Mouse (Mus musculus) lung, adult 10 weeks (tissue): ENCODE measurements around the gene Sult1a1. TPM values are rescaled to one million over a fixed set of nuclear protein-coding genes. Genes with fewer than 3 reads are reported as not detected.

Experiments
- polyA plus RNA-seq: library from polyadenylated mRNA; stranded (reverse); fragments of 350-450 nt; fragmentation: Illumina TruSeq; extraction: RNeasy Lipid Tissue Mini Kit (QIAGEN cat#74804); gene quantifications from one replicate; pipeline ENCODE4 v1.2.3, GENCODE M21; 2014; ENCODE audit warnings: low read depth, low replicate concordance; ENCODE audit not compliant: insufficient read depth

Sult1a1 gene
- 90.2 TPM for polyA plus RNA-seq

DNA sequence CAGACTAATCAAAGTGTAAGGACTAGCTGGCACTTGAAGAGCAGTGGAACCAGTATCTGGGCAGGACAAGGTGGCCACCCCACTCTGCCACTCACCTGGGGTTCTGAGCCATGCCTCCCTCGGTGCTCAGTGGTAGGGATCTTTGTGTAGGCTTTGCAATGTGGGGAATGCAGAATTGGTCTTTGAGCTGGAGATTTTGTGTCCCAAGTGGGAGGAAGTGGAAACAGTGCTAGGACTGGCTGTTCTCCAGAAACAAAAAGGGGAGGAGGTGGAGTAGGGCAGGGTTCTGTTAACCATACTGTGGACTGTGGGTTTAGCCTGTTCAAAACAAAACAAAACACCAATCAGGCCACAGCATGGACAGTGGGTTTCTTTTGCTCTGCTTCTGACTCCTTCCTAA lies at the start of gene Sult1a1:
Gene Sult1a1, minus strand, starts transcription at position 226 of the 400 bp plus-strand sequence.

DNA sequence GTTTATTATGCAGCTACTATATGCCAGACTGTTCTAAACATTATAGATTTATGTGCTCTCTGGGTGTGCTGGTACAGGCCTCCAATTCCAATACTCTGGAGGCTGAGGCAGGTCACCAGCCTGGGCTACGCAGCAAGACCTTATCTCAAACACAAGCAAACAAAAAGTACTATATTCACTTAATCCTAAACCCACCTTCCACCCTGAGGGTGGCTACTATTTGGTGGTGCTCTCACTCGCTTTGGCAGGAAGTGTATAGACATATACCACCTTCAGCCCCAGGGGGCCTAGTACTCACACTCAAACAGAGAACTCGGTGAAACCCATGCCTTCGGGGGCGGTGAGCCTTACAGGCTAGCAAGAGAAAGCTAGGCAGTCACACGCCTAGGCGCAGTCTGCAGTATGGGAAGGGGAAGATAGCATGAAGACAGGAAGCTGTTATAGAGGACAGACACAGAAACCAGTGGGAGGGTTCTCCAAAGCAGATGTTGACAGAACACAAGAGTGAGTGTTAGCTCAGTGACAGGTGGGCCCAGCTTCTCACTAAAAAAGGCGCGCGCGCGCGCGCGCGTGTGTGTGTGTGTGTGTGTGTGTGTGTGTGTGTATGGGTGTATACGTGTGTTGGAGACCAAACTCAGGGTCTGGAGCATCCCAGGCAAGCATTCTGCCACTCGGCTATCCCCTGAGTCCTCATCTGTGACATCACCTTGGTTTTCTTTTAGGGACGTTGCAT lies 31.4 kb upstream of the Sult1a1 start, which contains the start of gene Coro1a:
Gene Coro1a, minus strand, starts transcription at position 346 of the 733 bp plus-strand sequence.

DNA sequence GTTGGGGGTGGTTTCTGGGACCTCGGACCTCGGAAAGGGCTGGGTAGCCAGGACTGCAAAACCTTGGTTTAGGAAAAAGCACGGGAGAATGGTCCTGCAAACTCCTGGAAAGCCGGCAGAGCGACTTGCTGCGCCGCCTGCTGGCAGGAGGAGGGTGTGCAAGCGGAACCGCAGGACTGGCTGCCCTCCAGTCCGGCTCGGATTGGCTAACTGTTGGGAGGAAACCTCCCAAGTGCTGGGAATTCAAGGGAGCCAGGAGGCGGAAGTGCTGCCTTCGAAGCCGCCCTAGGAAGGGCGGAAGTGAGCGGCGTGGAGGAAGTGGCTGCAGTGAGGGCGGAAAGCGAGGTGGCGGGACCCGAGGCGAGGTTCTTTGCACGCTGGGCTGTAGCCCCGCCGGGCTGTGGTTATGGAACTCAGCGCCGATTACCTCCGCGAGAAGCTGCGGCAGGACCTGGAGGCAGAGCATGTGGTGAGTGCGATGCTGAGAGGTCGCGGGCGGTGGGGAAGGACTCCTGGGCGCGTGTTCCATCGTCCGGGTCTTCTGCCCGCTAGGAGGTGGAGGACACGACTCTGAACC lies 19.5 kb upstream of the Sult1a1 start, which contains the start of gene Slx1b:
Gene Slx1b, minus strand, starts transcription at position 154 of the 577 bp plus-strand sequence.

DNA sequence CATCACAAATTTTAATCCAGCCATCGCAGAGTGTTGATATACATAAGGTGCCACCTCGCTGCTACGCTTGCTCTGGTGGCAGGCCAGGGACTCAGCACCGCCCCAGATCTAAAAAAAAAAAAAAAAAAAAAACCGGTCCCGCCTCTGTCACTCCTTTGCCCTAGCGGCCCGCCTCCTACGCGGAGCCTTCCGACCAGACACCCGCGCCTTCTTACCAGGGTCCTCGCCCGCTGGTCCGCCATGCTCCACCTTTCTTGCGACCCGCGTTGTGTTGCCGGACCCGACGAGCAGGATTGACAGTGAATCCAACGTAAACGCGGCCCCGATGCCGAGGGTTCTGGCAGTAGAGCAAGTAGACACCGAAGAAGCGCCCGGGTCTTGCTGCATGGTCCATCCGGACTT lies 19.0 kb upstream of the Sult1a1 start, which contains the start of gene Bola2:
Gene Bola2, plus strand, starts transcription at position 192 of the 402 bp plus-strand sequence.

DNA sequence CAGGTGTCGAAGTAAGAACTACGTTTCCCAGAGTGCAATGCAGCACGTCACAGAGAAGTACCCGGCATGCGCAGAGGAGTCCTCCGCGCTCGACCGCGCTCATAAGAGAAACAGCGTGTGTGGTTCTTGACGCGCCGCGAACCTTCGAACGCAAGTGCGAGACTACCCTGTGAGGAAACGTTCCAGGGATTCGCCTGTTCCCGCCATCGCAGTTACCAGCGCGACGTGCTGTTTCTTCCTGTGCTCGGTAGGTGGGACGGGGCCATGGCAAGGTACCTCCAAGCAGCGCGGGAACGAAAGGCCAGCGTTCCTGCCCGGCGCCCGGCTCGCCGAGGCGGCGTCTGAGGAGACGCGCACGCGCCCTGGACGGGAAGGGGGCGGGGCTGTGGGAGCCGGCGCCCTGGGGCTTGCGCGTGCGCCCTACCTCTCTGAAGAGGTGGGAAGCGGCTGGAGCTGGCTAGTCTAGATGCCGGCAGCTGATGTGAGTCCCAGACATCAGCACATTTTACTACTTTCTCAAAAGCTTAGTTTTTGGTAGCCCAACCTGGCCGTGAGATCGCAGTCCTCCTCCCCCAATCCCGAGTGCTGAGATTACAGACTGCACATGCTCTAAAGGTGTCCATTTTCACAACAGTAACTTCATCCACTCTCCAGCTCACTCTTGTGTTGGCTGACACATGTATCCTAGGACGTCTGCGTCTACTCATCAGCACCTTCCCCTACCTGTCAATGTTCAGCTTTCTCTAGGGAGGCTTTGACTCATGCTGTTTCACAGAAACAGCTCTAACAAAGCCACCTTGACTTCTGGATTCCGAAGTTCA lies 26.8 kb downstream of the Sult1a1 start, which contains the start of gene Sgf29:
Gene Sgf29, plus strand, starts transcription at position 79 of the 821 bp plus-strand sequence.

DNA sequence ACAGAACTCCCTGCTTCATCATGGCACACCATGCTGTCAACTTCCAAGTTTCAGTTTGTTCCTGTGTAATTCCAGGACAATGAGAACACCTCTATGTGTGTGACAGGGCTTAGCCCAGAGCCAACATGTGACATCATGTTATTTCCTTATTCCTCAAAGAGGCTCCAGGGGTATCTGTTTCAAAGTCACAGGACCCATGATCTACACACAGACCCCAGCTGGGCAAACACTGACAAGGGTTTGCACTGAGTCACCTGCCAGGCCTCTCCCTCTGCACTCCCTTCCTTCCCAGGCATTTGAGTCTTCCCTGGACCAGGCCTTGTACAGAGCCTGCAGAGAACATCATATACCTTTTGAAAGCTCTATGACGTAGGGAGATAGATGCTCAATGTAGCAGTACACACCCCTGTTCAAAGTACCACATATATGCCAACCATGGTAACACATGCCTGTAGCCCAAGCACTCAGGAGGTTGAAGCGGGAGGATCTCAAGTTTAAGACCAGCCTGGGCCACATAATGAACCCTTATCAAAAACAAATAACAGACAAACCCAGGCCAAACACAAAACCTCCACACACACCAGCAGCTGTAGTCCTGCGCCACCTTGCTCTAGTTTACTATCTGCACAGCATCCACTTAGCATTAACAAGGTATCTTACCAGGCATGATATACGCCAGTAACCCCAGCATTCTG lies 45.3 kb downstream of the Sult1a1 start, which contains the start of gene Nupr1:
Gene Nupr1, minus strand, starts transcription at position 38 of the 695 bp plus-strand sequence.

Other genes starting within 250 kb of the Sult1a1 start
- gene Rabep2, start 247.7 kb downstream of the Sult1a1 start, polyA plus RNA-seq: 14.1 TPM
- 1.8 TPM for gene Atp2a1, start 213.3 kb downstream of the Sult1a1 start, polyA plus RNA-seq
- 17.9 TPM for gene Sh2b1, start 201.0 kb downstream of the Sult1a1 start, polyA plus RNA-seq
- gene Tufm, start 189.1 kb downstream of the Sult1a1 start, polyA plus RNA-seq: 43.5 TPM
- gene Atxn2l, start 173.0 kb downstream of the Sult1a1 start, polyA plus RNA-seq: 21.0 TPM
- gene Eif3c, start 110.0 kb downstream of the Sult1a1 start, polyA plus RNA-seq: 62.9 TPM
- gene Apobr, start 91.5 kb downstream of the Sult1a1 start, polyA plus RNA-seq: 8.5 TPM
- gene Cln3, start 90.6 kb downstream of the Sult1a1 start, polyA plus RNA-seq: 29.4 TPM
- 0.32 TPM for gene Il27, start 81.5 kb downstream of the Sult1a1 start, polyA plus RNA-seq
- 293 TPM for gene Nupr1, start 45.6 kb downstream of the Sult1a1 start, polyA plus RNA-seq
- gene Sgf29, start 27.1 kb downstream of the Sult1a1 start, polyA plus RNA-seq: 42.0 TPM
- gene Bola2, start 19.0 kb upstream of the Sult1a1 start, polyA plus RNA-seq: 50.0 TPM
- gene Slx1b, start 19.4 kb upstream of the Sult1a1 start, polyA plus RNA-seq: 7.2 TPM
- 175 TPM for gene Coro1a, start 31.4 kb upstream of the Sult1a1 start, polyA plus RNA-seq
- 260 TPM for gene Mapk3, start 83.2 kb upstream of the Sult1a1 start, polyA plus RNA-seq
- gene Gdpd3, start 89.9 kb upstream of the Sult1a1 start, polyA plus RNA-seq: 7.1 TPM
- gene Ypel3, start 100.5 kb upstream of the Sult1a1 start, polyA plus RNA-seq: 159 TPM
- gene Tbx6, start 105.1 kb upstream of the Sult1a1 start, polyA plus RNA-seq: 1.3 TPM
- 98.9 TPM for gene Ppp4c, start 116.1 kb upstream of the Sult1a1 start, polyA plus RNA-seq
- 1.8 TPM for gene Fam57b, start 121.2 kb upstream of the Sult1a1 start, polyA plus RNA-seq
- gene 4930451I11Rik, start 155.2 kb upstream of the Sult1a1 start, polyA plus RNA-seq: not detected
- gene Doc2a, start 171.0 kb upstream of the Sult1a1 start, polyA plus RNA-seq: 0.11 TPM
- 7.5 TPM for gene Hirip3, start 185.5 kb upstream of the Sult1a1 start, polyA plus RNA-seq
- gene Ino80e, start 185.9 kb upstream of the Sult1a1 start, polyA plus RNA-seq: 48.2 TPM
- gene Taok2, start 208.3 kb upstream of the Sult1a1 start, polyA plus RNA-seq: 60.3 TPM
- gene Tmem219, start 246.5 kb upstream of the Sult1a1 start, polyA plus RNA-seq: 57.2 TPM